ENCODE assay signal across 16 mouse cellular contexts in genomic region chr5:116565573-116565972, GRCm38 (mm10). TPM values are rescaled to one million over a fixed set of nuclear protein-coding genes. Genes with fewer than 3 reads are reported as not detected.
DNase-seq lines count a peak whose midpoint lies in the region.
"Had no signal": no experiment of that assay in that cellular context is flagged by ENCODE, and none has a peak within 500 bp of the region (broad histone marks: within the 10 kb centered on the region; RNA-seq: fewer than 3 reads in every experiment).

No protein-coding gene starts in this region.

- peak; percentile 78 for DNase-seq in MN1 (ENCODE audit: low spot score)
- DNase-seq in adrenal gland, adult 2 months = peak; percentile 85
- DNase-seq in cerebellum, adult 11 months = peak; percentile 75
- DNase-seq in cerebellum, postnatal 14 days = peak; percentile 79
- DNase-seq in gastrocnemius, adult 18-20 months (ENCODE audit: low spot score) = no peak
- DNase-seq in testis, postnatal 14 days (ENCODE audit: low spot score) = no peak
- DNase-seq in right cerebral cortex, postnatal 36 days (ENCODE audit: low spot score in 2 of 2) = no peak
- DNase-seq: forebrain, postnatal 0 days; gastrocnemius, postnatal 14 days; heart, postnatal 14 days; liver, embryonic 13.5 days; midbrain, embryonic 14.5 days had no signal

RNA-seq across cellular contexts. Expression of gene Srrm4, which starts 26.0 kb away (rescaled TPM):
- 1 to 10 TPM; 1.1 to 1.4 TPM for total RNA-seq in adrenal gland, adult 2 months (2021)
- polyA plus RNA-seq in adrenal gland, adult 2 months (2012; rRNA removed) = 1.2 and 1.9 TPM in 2 replicates
- total RNA-seq in gastrocnemius, adult 18-20 months (2021) = under 1 TPM; 0.05 to 0.21 TPM
- total RNA-seq: common myeloid progenitor, adult 5-6 weeks had no signal
- polyA plus RNA-seq: G1E; macrophage; thymus, postnatal 0 days had no signal

Comparison
In these comparisons a context has a peak if more than half of its experiments do, and no peak if none do; other contexts are left out.
1. DNase-seq: peak in MN1 (single experiment), adrenal gland, adult 2 months (single experiment), cerebellum, adult 11 months (single experiment) and cerebellum, postnatal 14 days (2 of 2); none in gastrocnemius, adult 18-20 months (single experiment), testis, postnatal 14 days (single experiment) and right cerebral cortex, postnatal 36 days (0 of 2).